Mouse (Mus musculus): ENCODE data around the gene Rftn1. TPM values are rescaled to one million over a fixed set of nuclear protein-coding genes. Genes with fewer than 3 reads are reported as not detected.

The Rftn1 gene
- total and polyA plus RNA-seq, 3 experiments = 41.5 to 50.5 (median 49.4) TPM

- Histone ChIP-seq H3K9ac (ENCODE audit: low read depth, low read length) (no peak overlapping the region), H3K27ac (no peak overlapping the region), H3K27me3 (ENCODE audit: control insufficient read depth, insufficient read depth, low read length) (no peaks in the 10 kb centered on the region), H3K79me2 (replicated peaks; ENCODE audit: control insufficient read depth, insufficient read depth, low read length) (peaks cover 6% of the 10 kb centered on the region; the same call in 1 of the 2 replicates), H3K36me3 (ENCODE audit: control insufficient read depth, insufficient read depth, low read length) (peaks cover 8% of the 10 kb centered on the region), H3K4me3 (no peak overlapping the region), H3K4me1 (ENCODE audit: control insufficient read depth, insufficient read depth, low read length) (peaks cover 6% of the 10 kb centered on the region)
- intact Hi-C loops (cut with DNase I) = no loop called here
- WGBS = 70% methylated on average over 8 of the region's 8 CpGs
- TF ChIP-seq POLR2A (IDR thresholded peaks at IDR 0.05; ENCODE audit: insufficient read depth, low read depth, low read length) = no peak
- no peak for TF ChIP-seq EP300 (IDR thresholded peaks at IDR 0.05; ENCODE audit: insufficient read depth, low read depth, low read length)
- TF ChIP-seq CTCF (IDR thresholded peaks at IDR 0.05) = no peak
- no peak for DNase-seq
Observed at GRCm38 (mm10) chr17:50099378-50099777, 91.1 kb downstream of the Rftn1 start.

- Histone ChIP-seq H3K79me2 (replicated peaks; ENCODE audit: control insufficient read depth, insufficient read depth, low read length) (peaks cover 6% of the 10 kb centered on the region; the same call in 1 of the 2 replicates), H3K27me3 (ENCODE audit: control insufficient read depth, insufficient read depth, low read length) (no peaks in the 10 kb centered on the region), H3K4me3 (no peak overlapping the region), H3K9ac (ENCODE audit: low read depth, low read length) (no peak overlapping the region), H3K4me1 (ENCODE audit: control insufficient read depth, insufficient read depth, low read length) (peaks cover 4% of the 10 kb centered on the region; the same call in 1 of the 2 replicates), H3K36me3 (ENCODE audit: control insufficient read depth, insufficient read depth, low read length) (peaks cover 4% of the 10 kb centered on the region), H3K27ac (no peak overlapping the region)
- no peak for DNase-seq
- no peak for TF ChIP-seq CTCF (IDR thresholded peaks at IDR 0.05)
- no peak for TF ChIP-seq EP300 (IDR thresholded peaks at IDR 0.05; ENCODE audit: insufficient read depth, low read depth, low read length)
- TF ChIP-seq POLR2A (IDR thresholded peaks at IDR 0.05; ENCODE audit: insufficient read depth, low read depth, low read length) = no peak
- WGBS = 90% methylated on average over 6 of the region's 6 CpGs
- intact Hi-C loops (cut with DNase I) = no loop called here
Observed at GRCm38 (mm10) chr17:50098297-50098696, 92.2 kb downstream of the Rftn1 start.

GRCm38 (mm10) chr17:50097831-50098230 lies 92.6 kb downstream of the Rftn1 start:
- peaks cover 4% of the 10 kb centered on the region for H3K36me3 ChIP-seq (ENCODE audit: control insufficient read depth, insufficient read depth, low read length)
- TF ChIP-seq EP300 (IDR thresholded peaks at IDR 0.05; ENCODE audit: insufficient read depth, low read depth, low read length) (no peak), CTCF (IDR thresholded peaks at IDR 0.05) (no peak), POLR2A (IDR thresholded peaks at IDR 0.05; ENCODE audit: insufficient read depth, low read depth, low read length) (no peak)
- 87% methylated on average over 5 of the region's 5 CpGs for WGBS
- H3K9ac ChIP-seq (ENCODE audit: low read depth, low read length) = no peak overlapping the region
- no peak overlapping the region for H3K4me3 ChIP-seq
- no peak overlapping the region for H3K27ac ChIP-seq
- intact Hi-C loops (cut with DNase I) = no loop called here
- peaks cover 4% of the 10 kb centered on the region; the same call in 1 of the 2 replicates for H3K79me2 ChIP-seq (replicated peaks; ENCODE audit: control insufficient read depth, insufficient read depth, low read length)
- no peak for DNase-seq
- no peaks in the 10 kb centered on the region for H3K27me3 ChIP-seq (ENCODE audit: control insufficient read depth, insufficient read depth, low read length)
- H3K4me1 ChIP-seq (ENCODE audit: control insufficient read depth, insufficient read depth, low read length) = peaks cover 4% of the 10 kb centered on the region

GRCm38 (mm10) chr17:50096305-50096704 lies 94.2 kb downstream of the Rftn1 start:
- 97% methylated on average over 4 of the region's 4 CpGs for WGBS
- Histone ChIP-seq H3K27me3 (ENCODE audit: control insufficient read depth, insufficient read depth, low read length) (no peaks in the 10 kb centered on the region), H3K79me2 (replicated peaks; ENCODE audit: control insufficient read depth, insufficient read depth, low read length) (peaks cover 4% of the 10 kb centered on the region; the same call in 1 of the 2 replicates), H3K27ac (no peak overlapping the region), H3K36me3 (ENCODE audit: control insufficient read depth, insufficient read depth, low read length) (peaks cover 14% of the 10 kb centered on the region), H3K4me3 (no peak overlapping the region), H3K9ac (ENCODE audit: low read depth, low read length) (no peak overlapping the region), H3K4me1 (ENCODE audit: control insufficient read depth, insufficient read depth, low read length) (peaks cover 11% of the 10 kb centered on the region)
- DNase-seq = no peak
- intact Hi-C loops (cut with DNase I) = no loop called here
- TF ChIP-seq CTCF (IDR thresholded peaks at IDR 0.05) = no peak
- no peak for TF ChIP-seq EP300 (IDR thresholded peaks at IDR 0.05; ENCODE audit: insufficient read depth, low read depth, low read length)
- TF ChIP-seq POLR2A (IDR thresholded peaks at IDR 0.05; ENCODE audit: insufficient read depth, low read depth, low read length) = no peak

- H3K27ac ChIP-seq = no peak overlapping the region
- H3K27me3 ChIP-seq (ENCODE audit: control insufficient read depth, insufficient read depth, low read length) = no peaks in the 10 kb centered on the region
- intact Hi-C loops (cut with DNase I) = no loop called here
- peaks cover 3% of the 10 kb centered on the region; the same call in 1 of the 2 replicates for H3K79me2 ChIP-seq (replicated peaks; ENCODE audit: control insufficient read depth, insufficient read depth, low read length)
- TF ChIP-seq EP300 (IDR thresholded peaks at IDR 0.05; ENCODE audit: insufficient read depth, low read depth, low read length) = no peak
- TF ChIP-seq CTCF (IDR thresholded peaks at IDR 0.05) = no peak
- no peak overlapping the region for H3K9ac ChIP-seq (ENCODE audit: low read depth, low read length)
- H3K36me3 ChIP-seq (ENCODE audit: control insufficient read depth, insufficient read depth, low read length) = peaks cover 17% of the 10 kb centered on the region
- H3K4me3 ChIP-seq = no peak overlapping the region
- H3K4me1 ChIP-seq (ENCODE audit: control insufficient read depth, insufficient read depth, low read length) = peaks cover 13% of the 10 kb centered on the region
- no peak for DNase-seq
Observed at GRCm38 (mm10) chr17:50094596-50094995, 95.9 kb downstream of the Rftn1 start.

- Histone ChIP-seq H3K4me1 (ENCODE audit: control insufficient read depth, insufficient read depth, low read length) (peaks cover 14% of the 10 kb centered on the region), H3K27ac (no peak overlapping the region), H3K79me2 (replicated peaks; ENCODE audit: control insufficient read depth, insufficient read depth, low read length) (peaks cover 3% of the 10 kb centered on the region; the same call in 1 of the 2 replicates), H3K9ac (ENCODE audit: low read depth, low read length) (no peak overlapping the region), H3K36me3 (ENCODE audit: control insufficient read depth, insufficient read depth, low read length) (peaks cover 17% of the 10 kb centered on the region), H3K4me3 (no peak overlapping the region), H3K27me3 (ENCODE audit: control insufficient read depth, insufficient read depth, low read length) (no peaks in the 10 kb centered on the region)
- 82% methylated on average over 5 of the region's 5 CpGs for WGBS
- intact Hi-C loops (cut with DNase I) = no loop called here
- no peak for DNase-seq
- TF ChIP-seq POLR2A (IDR thresholded peaks at IDR 0.05; ENCODE audit: insufficient read depth, low read depth, low read length) = no peak
- no peak for TF ChIP-seq CTCF (IDR thresholded peaks at IDR 0.05)
- no peak for TF ChIP-seq EP300 (IDR thresholded peaks at IDR 0.05; ENCODE audit: insufficient read depth, low read depth, low read length)
Observed at GRCm38 (mm10) chr17:50094077-50094476, 96.4 kb downstream of the Rftn1 start.
